Mouse (Mus musculus): ENCODE results near the gene Tmem221.

- TF ChIP-seq CTCF (IDR thresholded peaks at IDR 0.05; ENCODE audit: low read depth) (no peak), EP300 (IDR thresholded peaks at IDR 0.05; ENCODE audit: low read depth) (no peak)
Observed at GRCm38 (mm10) chr8:71601939-71602665, 43.4 kb upstream of the Tmem221 start.

Measured in heart, postnatal 0 days (tissue).